Mouse (Mus musculus) heart, adult 8-10 months (tissue): ENCODE results near the gene Zcrb1. TPM values are rescaled to one million over a fixed set of nuclear protein-coding genes. Genes with fewer than 3 reads are reported as not detected.

Source experiments
- DNase-seq: peaks from one replicate; pipeline ENCODE4 v3.0.0; 2022; ENCODE audit warnings: low spot score
- total RNA-seq, 4 experiments: library from RNA; stranded (reverse); gene quantifications; 2 replicates each; pipeline ENCODE4 v1.2.4; 2022

Zcrb1 gene
- total RNA-seq, 4 experiments from 2014 or later = 88.0 to 111 (median 95.7) TPM

DNA sequence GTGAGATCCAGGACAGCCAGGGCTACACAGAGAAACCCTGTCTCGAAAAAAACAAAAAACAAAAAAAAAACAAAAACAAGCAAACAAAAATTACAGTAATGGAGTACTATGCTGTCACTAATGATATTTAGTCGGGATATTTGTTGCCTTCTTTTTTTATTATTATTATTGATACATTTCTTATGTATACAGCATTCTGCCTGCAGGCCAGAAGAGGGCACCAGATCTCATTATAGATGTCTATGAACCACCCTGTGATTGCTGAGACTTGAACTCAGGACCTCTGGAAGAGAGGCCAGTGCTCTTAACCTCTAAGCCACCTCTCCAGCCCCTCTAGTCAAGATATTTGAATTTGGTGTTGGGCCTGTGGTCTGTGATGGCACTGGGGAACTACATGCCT lies 26.3 kb downstream of the Zcrb1 start:
- no peak for DNase-seq

DNA sequence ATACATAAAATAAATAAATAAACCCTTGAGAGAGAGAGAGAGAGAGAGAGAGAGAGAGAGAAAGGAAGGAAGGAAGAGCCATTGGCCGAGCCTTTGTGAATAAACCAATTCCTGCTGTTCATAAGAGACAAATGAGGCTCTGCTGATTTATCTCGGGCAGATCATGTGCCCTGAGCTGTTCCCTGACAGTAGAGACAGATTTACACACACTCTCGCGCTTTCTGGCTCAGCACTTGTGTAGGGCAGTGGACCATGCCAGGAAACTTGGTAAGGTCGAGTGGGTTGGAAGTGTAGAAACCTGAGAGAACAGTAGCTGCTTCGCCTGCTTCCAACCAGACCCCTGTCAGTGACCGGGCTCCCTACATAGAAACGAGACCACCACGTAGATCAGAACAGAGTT lies 29.6 kb downstream of the Zcrb1 start:
- DNase-seq = no peak

DNA sequence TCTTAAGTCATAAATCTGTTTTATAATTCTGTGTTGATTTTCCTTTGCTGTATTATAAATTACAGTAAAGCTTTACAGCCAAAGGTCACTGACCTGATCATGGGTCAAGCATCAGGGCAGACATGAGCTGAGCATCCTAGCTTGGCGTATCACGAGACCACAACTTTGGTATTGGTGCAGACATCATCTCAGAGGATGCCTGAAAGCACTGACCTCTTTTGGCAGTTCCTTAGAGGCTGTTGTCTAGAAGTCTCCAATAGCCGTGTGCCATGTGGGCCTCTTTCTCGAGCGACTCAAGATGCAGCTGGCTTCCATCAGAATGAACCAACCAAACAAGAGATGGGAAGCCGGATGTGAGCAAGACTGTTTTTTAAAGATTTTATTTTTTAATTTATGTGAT lies 32.6 kb downstream of the Zcrb1 start:
- DNase-seq = no peak

DNA sequence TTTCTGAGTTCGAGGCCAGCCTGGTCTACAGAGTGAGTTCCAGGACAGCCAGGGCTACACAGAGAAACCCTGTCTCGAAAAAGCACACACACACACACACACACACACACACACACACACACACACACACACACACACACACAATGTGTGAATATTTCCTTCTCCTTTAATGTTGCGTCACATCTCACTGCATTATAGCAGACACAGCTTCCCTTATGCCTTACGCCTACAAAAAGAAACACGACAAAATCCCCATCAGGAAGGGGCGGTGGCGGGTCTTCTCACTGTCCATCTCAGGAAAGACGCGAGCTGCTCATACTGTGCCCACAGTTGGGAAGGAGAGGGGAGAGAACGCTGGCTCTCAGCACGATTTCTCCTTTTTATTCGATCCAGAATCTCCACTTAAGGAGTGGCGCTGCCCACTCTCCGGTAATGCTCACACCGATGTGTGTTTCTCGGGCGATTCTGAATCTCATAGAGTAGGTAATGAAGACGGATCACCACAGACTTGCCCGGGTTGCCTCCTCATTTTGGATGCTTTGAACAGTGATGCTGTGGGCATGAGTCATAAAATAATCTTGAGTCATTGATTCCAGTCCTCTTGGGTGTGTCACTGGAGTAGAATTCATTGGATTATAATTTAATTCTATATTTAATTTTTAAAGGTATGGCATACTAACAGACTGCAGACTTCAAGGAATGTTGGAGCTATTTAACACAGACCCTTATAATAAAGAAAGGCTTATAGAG lies 39.6 kb downstream of the Zcrb1 start:
- no peak for DNase-seq

DNA sequence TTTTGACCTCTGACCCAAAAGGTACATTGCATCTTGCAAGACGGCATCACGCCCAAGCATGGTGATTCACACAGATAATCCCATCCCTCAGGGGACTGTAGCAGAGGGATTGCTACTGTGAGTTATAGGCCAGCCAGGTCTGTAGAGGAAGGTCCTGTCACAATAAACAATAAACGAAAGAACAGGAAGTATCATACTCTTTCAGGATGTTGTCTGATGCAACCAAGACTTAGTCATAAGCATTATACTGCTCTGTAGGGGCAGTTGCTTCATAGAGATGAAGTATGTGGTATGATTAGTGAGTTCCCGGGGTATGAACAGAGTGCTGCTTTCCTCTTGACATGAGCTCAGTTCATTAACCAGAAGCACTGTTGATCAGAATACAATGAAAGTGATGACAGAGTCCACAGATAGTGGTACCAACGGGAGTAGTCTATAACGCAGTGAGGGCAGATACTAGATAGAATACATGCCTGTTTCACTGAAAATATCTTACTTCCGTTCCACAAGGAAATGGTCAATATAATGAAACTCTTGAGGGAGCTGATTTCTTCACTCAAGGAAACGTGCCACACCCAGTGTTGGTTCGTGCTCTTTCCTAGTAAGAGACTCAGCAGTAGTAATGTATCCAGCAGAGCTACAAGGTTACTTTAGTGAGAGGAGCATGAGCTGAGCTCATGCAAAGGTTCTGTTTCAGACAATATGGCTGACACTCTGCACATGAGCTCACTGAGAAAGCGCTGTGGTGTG lies 57.3 kb downstream of the Zcrb1 start:
- no peak for DNase-seq

DNA sequence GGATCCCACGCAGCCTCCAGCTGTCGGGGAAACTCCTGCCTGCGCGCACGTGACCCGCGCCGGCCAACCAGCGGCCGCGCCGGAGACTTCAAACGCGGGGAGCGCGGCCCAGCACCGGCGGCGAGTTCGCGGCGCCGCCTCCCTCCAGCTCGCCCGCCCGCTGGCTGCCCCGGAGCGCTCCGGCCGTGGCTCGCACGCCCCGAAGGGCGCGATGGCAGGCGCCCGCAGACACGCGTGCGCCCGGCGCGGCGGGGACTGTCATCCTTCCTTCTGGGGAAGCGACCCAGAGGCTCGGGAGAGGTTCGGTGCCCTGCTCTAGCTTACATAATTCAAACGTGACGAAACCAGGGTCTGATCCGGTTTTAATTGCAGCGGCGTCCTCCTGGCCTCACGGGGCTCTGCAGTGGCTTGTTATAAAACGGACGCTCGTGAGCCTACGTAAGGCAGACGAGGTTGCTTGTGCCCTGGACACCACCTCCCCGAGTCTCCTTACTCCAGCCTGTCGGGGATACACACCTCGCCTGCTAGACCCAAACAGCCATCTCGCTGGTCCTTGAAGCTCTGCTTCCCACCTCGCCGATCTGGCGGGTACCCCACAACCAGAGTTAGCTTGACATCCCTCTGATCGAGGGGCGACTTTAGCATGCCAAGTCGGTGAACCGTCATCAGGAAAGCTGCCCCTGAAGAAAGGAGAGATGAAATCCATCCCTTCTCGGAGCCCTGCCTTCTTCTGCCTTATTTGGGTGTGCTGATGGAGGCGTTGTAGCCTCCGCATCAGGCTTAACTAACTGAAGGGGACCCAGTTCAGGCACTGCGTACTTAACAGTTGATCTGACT lies 61.0 kb downstream of the Zcrb1 start, which contains the start of gene Yaf2:
Gene Yaf2 (minus strand): TSS at position 11 of the 837 bp plus-strand sequence.
- peak; percentile 71 for DNase-seq

DNA sequence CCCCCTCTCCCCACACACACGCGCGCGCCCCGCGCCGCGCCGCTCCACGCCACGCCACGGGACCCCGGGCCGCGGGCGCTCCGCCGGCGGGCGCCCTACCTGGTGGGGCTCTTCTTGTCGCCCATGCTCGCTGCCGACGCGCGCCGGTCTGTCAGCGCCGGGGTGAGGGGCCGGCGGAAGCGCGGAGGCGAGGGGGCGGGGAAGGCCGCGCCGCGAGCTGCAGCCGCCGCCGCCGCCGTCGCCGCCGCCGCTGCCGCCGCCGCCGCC lies 61.5 kb downstream of the Zcrb1 start:
- no peak for DNase-seq

Other genes starting within 250 kb of the Zcrb1 start
- 10 to 100 TPM in 3 of 4 experiments, 1 to 10 TPM in 1; 9.5 to 12.4 (median 11.0) TPM for gene Gxylt1, start 123.2 kb downstream of the Zcrb1 start, total RNA-seq
- 10 to 100 TPM; 20.8 to 22.3 (median 21.7) TPM for gene Yaf2, start 61.4 kb downstream of the Zcrb1 start, total RNA-seq
- gene Pphln1, start within 50 bp of the Zcrb1 start, total RNA-seq = 10 to 100 TPM; 17.9 to 21.3 (median 20.2) TPM
- 10 to 100 TPM; 10.8 to 18.3 (median 15.4) TPM for gene Prickle1, start 197.6 kb upstream of the Zcrb1 start, total RNA-seq